Mouse (Mus musculus): ENCODE results near the gene Krtap6-1.
"Not testable (repeated sequence)": the region's sequence is repeated elsewhere in the genome, so short reads cannot be mapped to it uniquely, and the experiment has no call there.

- TF ChIP-seq POLR2A (IDR thresholded peaks at IDR 0.05; ENCODE audit: insufficient read depth, low read depth, low read length); CTCF (IDR thresholded peaks at IDR 0.05): not testable (repeated sequence)
Measured at GRCm38 (mm10) chr16:89014984-89015383, 16.5 kb upstream of the Krtap6-1 start, which contains the start of gene Gm10229.

Data from heart, adult 2 months (tissue).